Mouse (Mus musculus) embryonic facial prominence, embryonic 11.5 days (tissue): ENCODE measurements around the gene Exoc6b. TPM values are rescaled to one million over a fixed set of nuclear protein-coding genes. Genes with fewer than 3 reads are reported as not detected.
"Not testable (repeated sequence)": the region's sequence is repeated elsewhere in the genome, so short reads cannot be mapped to it uniquely, and the experiment has no call there.

ENCODE experiments used
- ATAC-seq: fragments of 200-750 bp; cut with Nextera tagmentation; replicated peaks from 2 replicates; pipeline ENCODE4 v1.8.0; 2017; ENCODE audit warnings: low read depth; ENCODE audit not compliant: insufficient number of reproducible peaks, low FRiP score, low TSS enrichment
- DNase-seq: peaks from one replicate; pipeline ENCODE4 v3.0.0-alpha.2; 2015; ENCODE audit warnings: low spot score
- H3K27ac ChIP-seq: fragments of 300-500 bp; sonication (generic); replicated peaks from 2 replicates; pipeline ENCODE4 v1.5.1; 2014; ENCODE audit warnings: mild to moderate bottlenecking, low read depth, low read length, control low read depth
- H3K27me3 ChIP-seq: fragments of 300-500 bp; sonication (generic); 2 replicates; pipeline ENCODE4 v1.6.1; 2014; ENCODE audit warnings: mild to moderate bottlenecking, low read length, moderate library complexity, mixed read lengths; ENCODE audit not compliant: control insufficient read depth, insufficient read depth
- H3K36me3 ChIP-seq: fragments of 300-500 bp; sonication (generic); replicated peaks from 2 replicates; pipeline ENCODE4 v1.6.1; 2014; ENCODE audit warnings: low read depth, mild to moderate bottlenecking, low read length, moderate library complexity, mixed read lengths; ENCODE audit not compliant: control insufficient read depth, insufficient read depth
- H3K4me1 ChIP-seq: fragments of 300-500 bp; sonication (generic); 2 replicates; pipeline ENCODE4 v1.6.1; 2014; ENCODE audit warnings: low read length, mixed read lengths; ENCODE audit not compliant: control insufficient read depth, insufficient read depth
- H3K4me2 ChIP-seq: fragments of 300-500 bp; sonication (generic); 2 replicates; pipeline ENCODE4 v1.6.1; 2014; ENCODE audit warnings: low read depth, mild to moderate bottlenecking, control low read depth, low read length, moderate library complexity
- H3K4me3 ChIP-seq: fragments of 300-500 bp; sonication (generic); 2 replicates; pipeline ENCODE4 v1.5.1; 2014; ENCODE audit warnings: low read depth, low read length, control low read depth
- H3K9ac ChIP-seq: fragments of 300-500 bp; sonication (generic); replicated peaks from 2 replicates; pipeline ENCODE4 v1.6.1; 2014; ENCODE audit warnings: mild to moderate bottlenecking, control low read depth, low read length
- H3K9me3 ChIP-seq: fragments of 300-500 bp; sonication (generic); replicated peaks from 2 replicates; pipeline ENCODE4 v1.6.1; 2016; ENCODE audit warnings: mild to moderate bottlenecking, low read length, inconsistent platforms, mixed read lengths; ENCODE audit not compliant: control insufficient read depth
- WGBS: fragments of 180-500 bp; shearing (Covaris S2); extraction: QIAGEN DNeasy Blood & Tissue Kit; methylation state at CpG from one replicate; pipeline ENCODE4 v1.1.7; 2014; 5-methylcytosine and 5-hydroxymethylcytosine counted together
- polyA plus RNA-seq: library from polyadenylated mRNA; unstranded; fragments of >200 nt; fragmentation: Nextera tagmentation; extraction: Ambion mirVana; gene quantifications from 2 replicates; pipeline ENCODE4 v1.2.1, GENCODE M21; 2014

Gene Exoc6b
- polyA plus RNA-seq, 1 experiment from 2014 or later = 36.0 TPM

DNA sequence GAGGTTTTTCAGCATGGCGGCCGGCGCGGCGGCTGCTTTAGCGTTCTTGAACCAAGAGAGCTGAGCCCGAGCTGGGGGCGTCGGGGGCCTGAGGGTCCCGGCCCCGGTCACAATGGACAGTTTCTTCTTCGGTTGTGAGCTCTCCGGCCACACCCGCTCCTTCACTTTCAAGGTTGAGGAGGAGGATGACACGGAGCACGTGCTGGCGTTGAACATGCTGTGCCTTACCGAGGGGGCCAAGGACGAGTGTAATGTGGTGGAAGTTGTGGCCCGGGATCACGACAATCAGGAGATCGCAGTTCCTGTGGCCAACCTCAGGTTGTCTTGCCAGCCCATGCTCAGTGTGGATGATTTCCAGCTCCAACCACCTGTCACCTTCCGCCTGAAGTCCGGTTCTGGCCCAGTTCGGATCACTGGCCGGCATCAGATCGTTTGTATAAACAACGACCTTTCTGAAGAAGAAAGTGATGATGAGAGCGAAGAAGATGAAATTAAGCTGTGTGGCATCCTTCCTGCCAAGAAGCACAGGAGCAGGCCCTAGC lies 6.9 kb upstream of the Exoc6b start:
- H3K27ac ChIP-seq, H3K4me1 ChIP-seq, ATAC-seq, DNase-seq, H3K36me3 ChIP-seq, H3K4me2 ChIP-seq, H3K9me3 ChIP-seq, H3K27me3 ChIP-seq, H3K4me3 ChIP-seq, H3K9ac ChIP-seq: not testable (repeated sequence)
- WGBS = 84% methylated on average over 29 of the region's 29 CpGs

DNA sequence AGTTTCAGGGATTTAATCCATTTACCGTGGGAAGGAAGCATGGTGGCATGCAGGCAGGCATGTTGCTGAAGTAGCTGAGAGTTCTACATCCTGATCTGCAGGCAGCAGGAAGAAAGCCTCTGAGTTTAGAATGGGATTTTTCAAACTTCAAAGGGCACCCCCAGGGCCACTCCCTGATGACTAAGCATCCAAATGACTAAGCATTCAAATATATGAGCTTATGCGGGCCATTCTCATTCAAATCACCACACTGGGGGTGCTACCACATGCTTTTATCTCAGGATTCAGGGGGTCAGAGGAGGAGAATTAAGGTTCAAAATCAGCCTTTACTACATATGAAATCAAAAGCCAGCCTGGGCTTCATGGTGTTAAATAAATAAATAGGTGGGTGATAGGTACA lies 5.7 kb upstream of the Exoc6b start:
- Histone ChIP-seq H3K9me3 (no peaks in the 10 kb centered on the region), H3K27me3 (no peaks in the 10 kb centered on the region), H3K9ac (no peak overlapping the region), H3K4me3 (no peak overlapping the region), H3K4me1 (no peaks in the 10 kb centered on the region), H3K27ac (no peak overlapping the region), H3K36me3 (no peaks in the 10 kb centered on the region), H3K4me2 (no peak overlapping the region)
- ATAC-seq (no peak), DNase-seq (no peak)
- 32% methylated on average over 2 of the region's 2 CpGs for WGBS

DNA sequence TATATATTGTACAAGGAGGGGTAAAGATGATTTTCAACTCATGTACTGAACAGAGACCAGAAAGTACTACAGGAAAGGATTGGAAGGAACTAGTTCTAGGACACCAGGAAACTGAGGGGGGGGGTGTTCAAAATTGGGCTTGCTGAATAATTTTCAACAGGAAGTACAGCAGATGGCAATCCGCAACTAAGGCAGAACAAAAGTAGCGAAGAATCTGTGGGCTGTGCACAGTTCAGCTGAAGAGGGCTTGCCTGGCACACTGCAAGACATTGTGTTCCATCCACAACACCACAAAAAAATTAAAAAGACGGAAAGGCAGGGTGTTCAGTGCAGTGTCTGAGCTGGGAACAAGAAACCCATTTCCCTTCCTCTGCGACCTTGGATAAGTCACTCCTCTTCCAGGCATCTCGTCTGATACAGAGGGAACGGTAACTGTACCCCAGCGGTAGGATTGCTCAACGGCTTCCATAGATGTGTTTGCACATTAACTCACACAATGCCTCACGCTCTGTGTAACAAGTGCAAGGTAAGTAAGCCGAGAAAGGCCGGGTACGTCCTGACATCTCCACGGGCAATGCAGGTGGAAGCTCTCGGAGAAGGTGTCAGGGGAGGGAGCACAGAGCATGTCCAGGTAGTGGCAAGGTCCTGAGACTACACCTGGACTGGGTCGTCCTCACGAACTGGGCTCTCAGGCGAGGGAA lies 841 bp downstream of the Exoc6b start:
- peak overlapping the region; percentile 91 for H3K9ac ChIP-seq
- H3K4me1 ChIP-seq = no peaks in the 10 kb centered on the region
- H3K9me3 ChIP-seq = no peaks in the 10 kb centered on the region
- H3K27ac ChIP-seq = no peak overlapping the region
- no peaks in the 10 kb centered on the region for H3K27me3 ChIP-seq
- ATAC-seq (peak; percentile 4; the same call in 1 of the 2 replicates), DNase-seq (peak; percentile 33)
- H3K36me3 ChIP-seq = no peaks in the 10 kb centered on the region
- H3K4me3 ChIP-seq = peak overlapping the region; percentile 93
- H3K4me2 ChIP-seq = peak overlapping the region; percentile 84
- 5% methylated on average over 17 of the region's 17 CpGs for WGBS

GRCm38 (mm10) chr6:85057641-85058040 lies 11.7 kb downstream of the Exoc6b start:
- H3K9ac ChIP-seq = no peak overlapping the region
- 83% methylated on average over 1 of the region's 1 CpGs for WGBS
- no peak for ATAC-seq
- H3K4me3 ChIP-seq = no peak overlapping the region
- DNase-seq = no peak
- H3K4me1 ChIP-seq = no peaks in the 10 kb centered on the region
- H3K36me3 ChIP-seq = no peaks in the 10 kb centered on the region
- no peaks in the 10 kb centered on the region for H3K27me3 ChIP-seq
- no peaks in the 10 kb centered on the region for H3K9me3 ChIP-seq
- H3K27ac ChIP-seq = no peak overlapping the region
- no peak overlapping the region for H3K4me2 ChIP-seq

DNA sequence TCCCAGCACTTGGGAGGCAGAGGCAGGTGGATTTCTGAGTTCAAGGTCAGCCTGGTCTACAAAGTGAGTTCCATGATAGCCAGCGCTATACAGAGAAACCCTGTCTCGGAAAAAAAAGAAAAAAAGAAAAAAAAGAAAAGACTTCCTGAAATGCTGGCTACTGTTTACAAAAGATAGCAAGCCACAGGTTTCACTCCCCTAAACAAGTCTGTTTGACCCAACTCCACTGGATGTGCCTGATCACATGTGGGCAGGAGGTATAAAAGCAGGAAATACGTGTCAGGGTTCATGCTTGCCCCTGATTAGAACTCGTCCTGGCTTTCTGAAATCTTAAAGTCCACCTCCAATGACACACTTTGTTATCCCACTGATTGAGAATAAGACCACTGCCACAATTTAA lies 18.2 kb downstream of the Exoc6b start:
- Histone ChIP-seq H3K9ac (no peak overlapping the region), H3K4me1 (no peaks in the 10 kb centered on the region), H3K27me3 (no peaks in the 10 kb centered on the region), H3K9me3 (no peaks in the 10 kb centered on the region), H3K27ac (no peak overlapping the region), H3K36me3 (no peaks in the 10 kb centered on the region), H3K4me3 (no peak overlapping the region), H3K4me2 (no peak overlapping the region)
- WGBS = 79% methylated on average over 4 of the region's 4 CpGs
- DNase-seq = no peak
- ATAC-seq = no peak

DNA sequence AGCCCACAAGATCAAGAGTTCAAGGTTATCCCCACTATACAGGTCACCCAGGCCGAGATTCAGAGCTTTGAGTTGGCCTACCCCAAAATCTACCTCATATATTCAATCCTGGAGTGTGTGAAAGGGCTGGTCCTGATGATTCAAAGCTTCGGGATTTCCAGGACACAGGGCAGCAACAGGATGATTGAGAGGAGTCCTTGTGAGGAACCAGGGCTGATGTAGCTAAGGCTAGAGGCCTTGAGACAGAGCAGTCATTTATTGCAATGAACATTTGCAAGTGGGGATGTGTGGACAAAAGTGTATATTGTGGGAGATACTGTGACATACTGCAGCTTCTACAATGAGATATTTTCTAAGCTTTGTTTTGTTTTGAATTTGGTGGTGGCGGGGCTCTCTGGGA lies 22.8 kb downstream of the Exoc6b start:
- no peak overlapping the region for H3K4me2 ChIP-seq
- no peak overlapping the region for H3K4me3 ChIP-seq
- H3K27ac ChIP-seq = no peak overlapping the region
- WGBS = 83% methylated on average over 3 of the region's 3 CpGs
- H3K27me3 ChIP-seq = no peaks in the 10 kb centered on the region
- no peak overlapping the region for H3K9ac ChIP-seq
- ATAC-seq (no peak), DNase-seq (no peak)
- no peaks in the 10 kb centered on the region for H3K4me1 ChIP-seq
- no peaks in the 10 kb centered on the region for H3K36me3 ChIP-seq
- no peaks in the 10 kb centered on the region for H3K9me3 ChIP-seq

- no peak overlapping the region for H3K27ac ChIP-seq
- 62% methylated on average over 4 of the region's 4 CpGs for WGBS
- no peaks in the 10 kb centered on the region for H3K9me3 ChIP-seq
- H3K4me2 ChIP-seq = no peak overlapping the region
- H3K9ac ChIP-seq = no peak overlapping the region
- H3K36me3 ChIP-seq = no peaks in the 10 kb centered on the region
- H3K27me3 ChIP-seq = no peaks in the 10 kb centered on the region
- ATAC-seq = no peak
- H3K4me1 ChIP-seq = no peaks in the 10 kb centered on the region
- no peak overlapping the region for H3K4me3 ChIP-seq
- no peak for DNase-seq
Measured at GRCm38 (mm10) chr6:85044621-85045152, 24.6 kb downstream of the Exoc6b start.

DNA sequence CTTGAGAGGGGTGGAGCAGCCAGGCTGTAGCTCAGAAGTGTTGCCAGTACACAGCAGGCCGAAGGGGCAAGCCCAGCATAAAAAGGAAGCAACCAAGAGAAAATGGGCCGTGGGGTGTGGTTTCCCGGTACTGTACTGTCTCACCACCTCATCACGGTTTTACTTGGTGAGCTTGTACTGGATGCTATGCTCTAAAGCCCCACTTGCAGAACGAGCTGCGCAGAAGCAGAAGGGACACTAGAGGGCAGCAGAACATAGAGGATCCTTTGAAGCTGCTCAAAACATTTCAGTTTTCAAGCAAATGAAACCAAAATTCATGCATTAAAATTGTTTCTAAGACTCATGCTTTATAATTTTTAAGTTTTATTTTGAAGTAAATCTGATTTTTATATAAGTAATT lies 31.6 kb downstream of the Exoc6b start:
- no peak overlapping the region for H3K4me2 ChIP-seq
- no peaks in the 10 kb centered on the region for H3K27me3 ChIP-seq
- no peak overlapping the region for H3K4me3 ChIP-seq
- DNase-seq (peak; percentile 81), ATAC-seq (no peak)
- no peaks in the 10 kb centered on the region for H3K9me3 ChIP-seq
- WGBS = 6% methylated on average over 6 of the region's 6 CpGs
- no peaks in the 10 kb centered on the region for H3K36me3 ChIP-seq
- no peak overlapping the region for H3K9ac ChIP-seq
- H3K27ac ChIP-seq = no peak overlapping the region
- no peaks in the 10 kb centered on the region for H3K4me1 ChIP-seq
